Mouse (Mus musculus) E14TG2a.4 (cell line): ENCODE data around the gene St6galnac4.

Source experiments
- CTCF ChIP-seq: conservative IDR thresholded peaks from 2 replicates; pipeline ENCODE4 v1.5.1; 2014; ENCODE audit warnings: low read length
- NANOG ChIP-seq: IDR thresholded peaks from 2 replicates; pipeline ENCODE4 v1.6.1; 2014; ENCODE audit warnings: borderline replicate concordance, low read length, mixed read lengths

DNA sequence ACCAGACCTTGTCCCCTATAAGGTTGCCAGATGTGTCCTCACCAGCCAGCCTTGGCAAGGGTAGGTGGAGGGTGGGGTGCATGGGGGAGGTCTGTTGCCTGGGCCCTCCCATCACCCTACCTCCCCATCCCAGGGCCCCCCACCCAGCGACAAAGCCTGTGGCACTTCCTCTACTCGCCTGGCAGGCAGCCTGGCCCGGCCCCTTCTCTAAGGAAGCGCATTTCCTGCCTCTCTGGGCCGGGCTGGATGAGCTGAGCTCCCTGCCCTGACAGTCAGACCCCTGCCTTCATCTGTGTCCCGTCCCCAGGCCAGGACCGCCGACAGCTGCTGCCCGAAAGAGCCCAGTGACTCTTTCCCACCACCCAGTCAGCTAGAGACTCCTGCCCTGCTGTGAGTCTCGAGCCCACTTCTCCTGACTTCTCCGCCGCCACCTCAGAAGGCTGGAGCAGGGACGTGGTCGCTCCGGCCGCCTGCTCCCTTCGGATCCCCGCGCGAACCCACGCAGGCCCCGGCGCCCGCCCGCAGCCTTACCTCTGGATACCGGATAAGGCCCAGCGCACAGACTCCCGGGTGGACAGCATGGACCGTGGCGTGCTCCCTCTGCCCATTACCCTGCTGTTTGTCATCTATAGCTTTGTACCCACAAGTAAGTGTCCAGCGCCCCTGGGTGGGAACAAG lies 59.6 kb downstream of the St6galnac4 start, which contains the start of gene Eng:
- TF ChIP-seq CTCF: no peak
- no peak for TF ChIP-seq NANOG
